In the genomic region with DNA sequence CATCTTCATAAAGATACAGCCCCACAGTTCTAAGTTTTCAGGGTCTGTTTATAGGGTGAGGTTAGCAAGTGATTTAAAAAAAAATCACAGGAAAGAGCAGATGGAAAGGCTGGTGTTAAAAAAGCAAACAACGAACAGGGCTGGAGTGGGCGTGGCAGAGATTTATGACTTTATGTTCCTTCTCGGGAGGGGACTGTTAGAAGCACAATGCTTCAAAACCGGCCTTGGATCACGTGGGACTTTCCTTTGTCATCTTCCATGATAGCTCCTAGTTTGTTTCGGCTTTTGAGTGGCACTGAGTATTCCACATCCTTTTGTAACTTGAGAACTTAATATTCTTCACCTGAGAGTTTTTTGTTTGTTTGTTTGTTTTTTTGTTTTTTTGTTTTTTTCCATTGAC, we compare ENCODE assay signal across 13 mouse cellular contexts. TPM values are rescaled to one million over a fixed set of nuclear protein-coding genes. Genes with fewer than 3 reads are reported as not detected.
DNase-seq lines count a peak whose midpoint lies in the region; ATAC-seq and TF ChIP-seq lines count a peak whose summit lies in the region.
"Had no signal": no experiment of that assay in that cellular context is flagged by ENCODE, and none has a peak within 500 bp of the region (broad histone marks: within the 10 kb centered on the region; RNA-seq: fewer than 3 reads in every experiment).

No protein-coding gene starts in this region.

- TF ChIP-seq POLR2A in MEL (IDR thresholded peaks at IDR 0.05; ENCODE audit: control insufficient read depth in 1 of 2, insufficient read depth in 1 of 2, low read depth in 1 of 2, low read length in 2 of 2, poor library complexity in 1 of 2) = no peak

- no peak for TF ChIP-seq RAD21 in MEL (IDR thresholded peaks at IDR 0.05; ENCODE audit: low read depth, low read length)

- H3K4me2 ChIP-seq in heart, postnatal 0 days (ENCODE audit: low read depth, low read length) = peak overlapping the region; percentile 58
- peak overlapping the region; percentile 36; the same call in 1 of the 2 replicates for H3K4me2 ChIP-seq in liver, embryonic 16.5 days (ENCODE audit: low read depth, low read length)
- H3K4me2 ChIP-seq: hindbrain, embryonic 13.5 days; limb, embryonic 13.5 days had no signal

- WGBS in heart, postnatal 0 days = 35% methylated on average over 6 of the region's 6 CpGs
- 22% methylated on average over 6 of the region's 6 CpGs for WGBS in liver, embryonic 16.5 days (ENCODE audit: insufficient replicate concordance)

- no peaks in the 10 kb centered on the region for H3K27me3 ChIP-seq in heart, postnatal 0 days (ENCODE audit: control insufficient read depth, insufficient read depth, low read length)
- no peaks in the 10 kb centered on the region for H3K27me3 ChIP-seq in MEL (ENCODE audit: control insufficient read depth in 1 of 2, insufficient read depth in 2 of 2, low read length in 2 of 2)
- H3K27me3 ChIP-seq in liver, embryonic 16.5 days (ENCODE audit: control insufficient read depth, insufficient read depth, low read depth, low read length) = no peaks in the 10 kb centered on the region
- H3K27me3 ChIP-seq: hindbrain, embryonic 13.5 days; limb, embryonic 13.5 days had no signal

- H3K36me3 ChIP-seq in heart, postnatal 0 days (replicated peaks; ENCODE audit: control insufficient read depth, insufficient read depth, low read length) = no peaks in the 10 kb centered on the region
- H3K36me3 ChIP-seq in MEL (ENCODE audit: control insufficient read depth in 1 of 2, insufficient read depth in 2 of 2, low read length in 2 of 2) = peaks cover 0 to 8% of the 10 kb centered on the region in 2 experiments; a peak in 2 of 4 replicates
- H3K36me3 ChIP-seq in liver, embryonic 16.5 days (ENCODE audit: control insufficient read depth, insufficient read depth) = no peaks in the 10 kb centered on the region
- H3K36me3 ChIP-seq: hindbrain, embryonic 13.5 days; limb, embryonic 13.5 days had no signal

- H3K9ac ChIP-seq in heart, postnatal 0 days (replicated peaks; ENCODE audit: low read depth, low read length) = no peak overlapping the region
- no peak overlapping the region for H3K9ac ChIP-seq in MEL (ENCODE audit: control insufficient read depth, low read depth, low read length, poor library complexity, severe bottlenecking)
- H3K9ac ChIP-seq in liver, embryonic 16.5 days (ENCODE audit: low read depth, low read length) = no peak overlapping the region
- H3K9ac ChIP-seq: hindbrain, embryonic 13.5 days; limb, embryonic 13.5 days had no signal

- H3K4me3 ChIP-seq in heart, postnatal 0 days (ENCODE audit: low read depth, low read length) = no peak overlapping the region
- H3K4me3 ChIP-seq in MEL (ENCODE audit: control insufficient read depth in 1 of 2, insufficient read depth in 1 of 2, low read depth in 2 of 2, low read length in 2 of 2) = peak overlapping the region; percentile 13 to 34
- no peak overlapping the region for H3K4me3 ChIP-seq in liver, embryonic 16.5 days (ENCODE audit: low read depth, low read length)
- H3K4me3 ChIP-seq: hindbrain, embryonic 13.5 days; left cerebral cortex, adult 2 months; limb, embryonic 13.5 days had no signal

- no peaks in the 10 kb centered on the region for H3K9me3 ChIP-seq in heart, postnatal 0 days (replicated peaks; ENCODE audit: control insufficient read depth, low read length)
- H3K9me3 ChIP-seq in MEL (replicated peaks; ENCODE audit: insufficient read depth, low read length) = no peaks in the 10 kb centered on the region
- no peaks in the 10 kb centered on the region for H3K9me3 ChIP-seq in liver, embryonic 16.5 days (replicated peaks; ENCODE audit: control insufficient read depth, low read length)
- H3K9me3 ChIP-seq: hindbrain, embryonic 13.5 days; limb, embryonic 13.5 days had no signal

- peak; percentile 25 for DNase-seq in heart, postnatal 0 days (ENCODE audit: low spot score)
- no peak for DNase-seq in heart, postnatal 10 days
- peak; percentile 69 for DNase-seq in 3T3-L1 (ENCODE audit: low read depth, low spot score)
- peak; percentile 40 for DNase-seq in MEL (ENCODE audit: low read depth, low spot score)
- DNase-seq in retina, embryonic 14.5 days (ENCODE audit: low spot score) = no peak
- no peak for DNase-seq in urinary bladder, postnatal 4 days (ENCODE audit: low spot score in 2 of 2)
- DNase-seq: adrenal gland, adult 8-10 months; kidney, postnatal 25 days had no signal

- TF ChIP-seq CTCF in heart, postnatal 0 days (IDR thresholded peaks at IDR 0.05; ENCODE audit: low read depth) = no peak
- no peak for TF ChIP-seq CTCF in MEL (IDR thresholded peaks at IDR 0.05 in 2 of 3, conservative IDR thresholded peaks at IDR 0.05 in 1 of 3; ENCODE audit: control insufficient read depth in 1 of 3, insufficient read depth in 1 of 3, low read depth in 2 of 3, low read length in 3 of 3, poor library complexity in 1 of 3, severe bottlenecking in 1 of 3)

- intact Hi-C loops in heart, postnatal 10 days (cut with DNase I) = no loop called here

- H3K79me2 ChIP-seq in MEL (ENCODE audit: control insufficient read depth, insufficient read depth, low read length, poor library complexity) = no peaks in the 10 kb centered on the region

- ATAC-seq in heart, postnatal 0 days (ENCODE audit: insufficient read depth, low read depth) = no peak
- no peak for ATAC-seq in liver, embryonic 16.5 days (ENCODE audit: low read depth)
- ATAC-seq: forebrain, embryonic 16.5 days had no signal

- no peak for TF ChIP-seq EP300 in heart, postnatal 0 days (IDR thresholded peaks at IDR 0.05; ENCODE audit: low read depth)
- TF ChIP-seq EP300 in MEL (IDR thresholded peaks at IDR 0.05; ENCODE audit: low read depth in 1 of 2, low read length in 2 of 2) = no peak

- H3K27ac ChIP-seq in heart, postnatal 0 days (ENCODE audit: low read depth) = peak overlapping the region; percentile 85
- H3K27ac ChIP-seq in MEL (ENCODE audit: control insufficient read depth, low read depth, low read length) = peak overlapping the region; percentile 53; the same call in 1 of the 2 replicates
- no peak overlapping the region for H3K27ac ChIP-seq in liver, embryonic 16.5 days (ENCODE audit: low read length)
- H3K27ac ChIP-seq: hindbrain, embryonic 13.5 days; left cerebral cortex, adult 2 months; limb, embryonic 13.5 days had no signal

- H3K4me1 ChIP-seq in heart, postnatal 0 days (ENCODE audit: control insufficient read depth, insufficient read depth) = peaks cover 6% of the 10 kb centered on the region; the same call in 1 of the 2 replicates
- peaks cover 2 to 12% of the 10 kb centered on the region in 2 experiments for H3K4me1 ChIP-seq in MEL (ENCODE audit: control insufficient read depth in 1 of 2, insufficient read depth in 2 of 2, low read length in 2 of 2)
- H3K4me1 ChIP-seq in liver, embryonic 16.5 days (ENCODE audit: control insufficient read depth, low read depth, low read length) = peaks cover 5% of the 10 kb centered on the region; the same call in 1 of the 2 replicates
- H3K4me1 ChIP-seq: hindbrain, embryonic 13.5 days had no signal

TF ChIP-seq in MEL, 35 proteins besides CTCF, POLR2A, EP300 and RAD21:
- TF ChIP-seq MAX (IDR thresholded peaks at IDR 0.05; ENCODE audit: low read length) (0 out of 2 replicates have a peak, but pooled peaks have one; percentile 7), TCF12 (IDR thresholded peaks at IDR 0.05; ENCODE audit: low read depth, low read length) (no peak), E2F4 (IDR thresholded peaks at IDR 0.05; ENCODE audit: borderline replicate concordance, low read depth, low read length) (no peak), RCOR1 (IDR thresholded peaks at IDR 0.05; ENCODE audit: low read depth, low read length) (peak; percentile 36; the same call in 1 of the 2 replicates), BHLHE40 (IDR thresholded peaks at IDR 0.05; ENCODE audit: borderline replicate concordance, low read depth, low read length) (no peak), USF1 (IDR thresholded peaks at IDR 0.05; ENCODE audit: low read depth, low read length) (peak; percentile 67), JUND (IDR thresholded peaks at IDR 0.05; ENCODE audit: low read depth, low read length) (no peak), CHD2 (IDR thresholded peaks at IDR 0.05; ENCODE audit: low read length) (no peak), HCFC1 (IDR thresholded peaks at IDR 0.05; ENCODE audit: low read depth, low read length) (no peak)

RNA-seq across cellular contexts. Expression of a gene that starts 0.7 kb away (rescaled TPM):
- 16.6 and 17.2 TPM in 2 replicates for total RNA-seq in heart, postnatal 0 days (2014; rRNA removed; ENCODE audit: low replicate concordance)
- polyA plus RNA-seq in heart, postnatal 0 days (2015; fragmentation: Nextera tagmentation; extraction: Ambion mirVana) = 11.0 and 11.8 TPM in 2 replicates
- total RNA-seq in heart, postnatal 10 days (2021) = 1 to 10 TPM; 4.8 to 5.8 TPM
- 0.07 and 0.12 TPM in 2 replicates for total RNA-seq in MEL (2012; rRNA removed)
- under 1 TPM in 1 of 2 experiments, not detected in 1; 0.40 TPM for polyA plus RNA-seq in MEL (2012; ENCODE audit: insufficient read depth in 1 of 2, insufficient read length in 2 of 2, low read depth in 1 of 2, low replicate concordance in 2 of 2, missing spikeins in 1 of 2)
- 4.5 and 4.9 TPM in 2 replicates for polyA plus RNA-seq in liver, embryonic 16.5 days (2015; fragmentation: Nextera tagmentation; extraction: Ambion mirVana)

RNA-seq across cellular contexts. Expression of a gene that starts 41.3 kb away (rescaled TPM):
- total RNA-seq in heart, postnatal 0 days (2014; rRNA removed; ENCODE audit: low replicate concordance) = 94.8 and 139 TPM in 2 replicates
- 231 and 235 TPM in 2 replicates for polyA plus RNA-seq in heart, postnatal 0 days (2015; fragmentation: Nextera tagmentation; extraction: Ambion mirVana)
- total RNA-seq in heart, postnatal 10 days (2021) = 100 to 1,000 TPM; 288 to 292 TPM
- 33.9 and 39.6 TPM in 2 replicates for total RNA-seq in MEL (2012; rRNA removed)
- 10 to 100 TPM; 61.9 to 89.2 TPM for polyA plus RNA-seq in MEL (2012; ENCODE audit: insufficient read depth in 1 of 2, insufficient read length in 2 of 2, low read depth in 1 of 2, low replicate concordance in 2 of 2, missing spikeins in 1 of 2)
- polyA plus RNA-seq in liver, embryonic 16.5 days (2015; fragmentation: Nextera tagmentation; extraction: Ambion mirVana) = 78.8 and 83.3 TPM in 2 replicates

RNA-seq across cellular contexts. Expression of a gene that starts 57.8 kb away (rescaled TPM):
- 3.2 and 11.7 TPM in 2 replicates for total RNA-seq in heart, postnatal 0 days (2014; rRNA removed; ENCODE audit: low replicate concordance)
- polyA plus RNA-seq in heart, postnatal 0 days (2015; fragmentation: Nextera tagmentation; extraction: Ambion mirVana) = 2.1 and 3.4 TPM in 2 replicates
- total RNA-seq in heart, postnatal 10 days (2021) = 1 to 10 TPM; 1.2 to 1.9 TPM
- 0.08 and 0.13 TPM in 2 replicates for total RNA-seq in MEL (2012; rRNA removed)
- 1 to 10 TPM in 1 of 2 experiments, not detected in 1; 1.5 TPM for polyA plus RNA-seq in MEL (2012; ENCODE audit: insufficient read depth in 1 of 2, insufficient read length in 2 of 2, low read depth in 1 of 2, low replicate concordance in 2 of 2, missing spikeins in 1 of 2)
- polyA plus RNA-seq in liver, embryonic 16.5 days (2015; fragmentation: Nextera tagmentation; extraction: Ambion mirVana) = not detected in 2 replicates
- total RNA-seq: adrenal gland, adult 8-10 months had no signal
- polyA plus RNA-seq: forebrain, embryonic 16.5 days; hindbrain, embryonic 13.5 days had no signal

Comparison
In these comparisons a context has a peak if more than half of its experiments do, and no peak if none do; other contexts are left out.
1. DNase-seq: peak in heart, postnatal 0 days (single experiment), 3T3-L1 (single experiment) and MEL (single experiment); none in heart, postnatal 10 days (0 of 2), retina, embryonic 14.5 days (single experiment) and urinary bladder, postnatal 4 days (0 of 2).
2. H3K4me3 ChIP-seq: peak in MEL (2 of 2); none in heart, postnatal 0 days (single experiment) and liver, embryonic 16.5 days (single experiment).